Mouse (Mus musculus) limb, embryonic 12.5 days (tissue): ENCODE measurements at regions not wholly inside any gene's neighbourhood (a gene's known extent, or its start where the extent isn't known, plus 50 kb on each side); places are given as distances from the start of the nearest gene placed in this dataset.

ENCODE experiments used
- ATAC-seq: fragments of 200-750 bp; cut with Nextera tagmentation; 2 replicates; pipeline ENCODE4 v1.8.0; 2017; ENCODE audit warnings: low read depth, moderate TSS enrichment; ENCODE audit not compliant: insufficient number of reproducible peaks, insufficient read depth, low FRiP score, low TSS enrichment
- H3K27ac ChIP-seq: fragments of 300-500 bp; sonication (generic); 2 replicates; pipeline ENCODE4 v1.5.1; 2016; ENCODE audit warnings: mild to moderate bottlenecking, moderate library complexity
- H3K27me3 ChIP-seq: fragments of 300-500 bp; sonication (generic); 2 replicates; pipeline ENCODE4 v1.6.1; 2016; ENCODE audit warnings: mild to moderate bottlenecking, moderate library complexity
- H3K36me3 ChIP-seq: fragments of 300-500 bp; sonication (generic); 2 replicates; pipeline ENCODE4 v1.6.1; 2016; ENCODE audit warnings: mild to moderate bottlenecking, moderate library complexity
- H3K4me1 ChIP-seq: fragments of 300-500 bp; sonication (generic); replicated peaks from 2 replicates; pipeline ENCODE4 v1.6.1; 2016
- H3K4me2 ChIP-seq: fragments of 300-500 bp; sonication (generic); 2 replicates; pipeline ENCODE4 v1.6.1; 2016; ENCODE audit warnings: mild to moderate bottlenecking, moderate library complexity
- H3K4me3 ChIP-seq: fragments of 300-500 bp; sonication (generic); replicated peaks from 2 replicates; pipeline ENCODE4 v1.5.1; 2016; ENCODE audit warnings: mild to moderate bottlenecking
- H3K9ac ChIP-seq: fragments of 300-500 bp; sonication (generic); replicated peaks from 2 replicates; pipeline ENCODE4 v1.6.1; 2016; ENCODE audit warnings: mild to moderate bottlenecking, moderate library complexity
- H3K9me3 ChIP-seq: fragments of 300-500 bp; sonication (generic); 2 replicates; pipeline ENCODE4 v1.6.1; 2016; ENCODE audit warnings: mild to moderate bottlenecking, moderate library complexity
- WGBS: fragments of 180-500 bp; shearing (Covaris S2); methylation state at CpG from one replicate; pipeline ENCODE4 v1.1.7; 2016; 5-methylcytosine and 5-hydroxymethylcytosine counted together

DNA sequence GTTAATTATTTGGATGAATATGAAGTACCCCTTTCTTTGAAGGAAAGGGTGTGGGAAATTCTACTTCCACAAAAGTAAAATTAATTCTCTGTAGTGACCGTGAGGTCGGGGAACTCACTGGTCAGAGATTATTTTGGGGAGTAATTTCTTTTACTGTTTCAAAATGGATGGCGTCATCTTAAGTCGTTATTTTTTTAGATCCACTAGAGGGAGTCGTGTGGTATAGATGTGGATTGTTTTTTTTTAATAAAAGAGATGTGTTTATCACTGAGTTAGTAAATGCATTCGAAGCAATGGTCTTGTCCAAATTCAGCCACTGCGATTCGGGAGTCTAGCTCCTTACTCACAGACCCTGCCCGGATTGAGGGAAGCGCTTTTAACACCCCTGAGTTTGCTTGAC, 100.8 kb upstream of the Lsm14a start:
- no peak overlapping the region for H3K27ac ChIP-seq
- peaks cover 3% of the 10 kb centered on the region; the same call in 1 of the 2 replicates for H3K27me3 ChIP-seq
- no peak overlapping the region for H3K4me2 ChIP-seq
- no peaks in the 10 kb centered on the region for H3K36me3 ChIP-seq
- peaks cover 11% of the 10 kb centered on the region; the same call in 1 of the 2 replicates for H3K9me3 ChIP-seq
- no peaks in the 10 kb centered on the region for H3K4me1 ChIP-seq
- H3K9ac ChIP-seq = no peak overlapping the region
- H3K4me3 ChIP-seq = no peak overlapping the region
- no peak for ATAC-seq
- WGBS = 69% methylated on average over 10 of the region's 10 CpGs

DNA sequence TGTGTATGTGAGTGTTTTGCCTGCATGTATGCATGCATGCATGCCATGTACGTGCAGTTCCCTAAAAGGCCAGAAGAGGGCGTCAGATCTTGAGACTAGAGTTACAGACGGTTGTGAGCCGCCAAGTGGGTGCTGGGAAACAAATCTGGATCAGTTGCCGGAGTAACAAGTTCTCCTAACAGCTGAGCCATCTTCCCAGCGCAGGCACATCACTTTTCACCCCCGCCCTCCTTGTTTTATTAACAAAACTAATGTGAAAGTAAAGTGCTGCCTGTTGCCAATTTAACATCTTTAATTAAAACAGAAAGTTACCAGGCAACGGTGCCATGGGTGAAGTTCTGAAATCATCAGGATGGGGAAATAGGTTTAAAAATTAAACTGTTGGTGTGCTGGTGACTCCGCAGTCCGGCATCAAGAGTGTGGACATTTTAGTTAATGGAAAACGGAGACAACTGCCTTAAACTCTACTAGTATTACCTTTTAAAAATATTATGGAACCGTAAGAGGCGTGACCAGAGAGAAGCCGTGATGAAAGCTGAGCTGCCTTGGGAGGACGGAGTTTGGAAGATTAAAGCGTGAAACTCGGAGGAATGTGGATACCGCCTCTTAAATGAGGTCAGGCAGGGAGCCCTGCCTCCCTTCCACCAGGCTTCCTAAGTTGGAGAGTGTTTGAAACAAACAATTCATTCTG, 91.9 kb upstream of the Lsm14a start:
- no peak overlapping the region for H3K4me3 ChIP-seq
- no peak for ATAC-seq
- H3K4me2 ChIP-seq = no peak overlapping the region
- no peaks in the 10 kb centered on the region for H3K4me1 ChIP-seq
- peaks cover 11% of the 10 kb centered on the region; the same call in 1 of the 2 replicates for H3K9me3 ChIP-seq
- WGBS = 65% methylated on average over 18 of the region's 18 CpGs
- H3K27me3 ChIP-seq = no peaks in the 10 kb centered on the region
- no peak overlapping the region for H3K9ac ChIP-seq
- no peaks in the 10 kb centered on the region for H3K36me3 ChIP-seq
- no peak overlapping the region for H3K27ac ChIP-seq

- Histone ChIP-seq H3K4me1 (no peaks in the 10 kb centered on the region), H3K9ac (no peak overlapping the region), H3K4me2 (no peak overlapping the region), H3K4me3 (no peak overlapping the region), H3K36me3 (no peaks in the 10 kb centered on the region), H3K27me3 (no peaks in the 10 kb centered on the region), H3K9me3 (peaks cover 11% of the 10 kb centered on the region; the same call in 1 of the 2 replicates), H3K27ac (no peak overlapping the region)
- WGBS = 61% methylated on average over 9 of the region's 9 CpGs
- ATAC-seq = no peak
Observed at GRCm38 (mm10) chr7:34483368-34483767, 90.3 kb upstream of the Lsm14a start.

DNA sequence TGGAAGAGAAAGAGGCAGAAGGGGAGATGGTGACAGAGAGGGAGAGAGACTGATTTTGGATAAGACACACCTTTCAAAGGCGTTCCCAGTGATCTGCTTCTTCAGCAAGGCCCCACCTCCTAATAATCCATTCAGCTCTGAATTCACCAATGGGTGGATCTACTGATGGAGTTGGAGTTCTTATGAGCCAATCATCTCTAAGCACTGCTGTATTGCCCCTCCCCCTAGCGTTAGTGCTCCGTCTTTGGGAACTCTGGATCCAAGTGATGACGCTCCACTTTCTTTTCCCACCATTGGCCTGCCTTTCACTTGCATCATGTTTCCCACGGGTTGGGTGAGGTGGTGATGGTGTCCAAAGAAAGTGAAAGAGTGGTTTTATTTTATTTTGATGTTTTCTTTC, 87.7 kb upstream of the Lsm14a start:
- H3K4me3 ChIP-seq = no peak overlapping the region
- no peaks in the 10 kb centered on the region for H3K27me3 ChIP-seq
- H3K4me2 ChIP-seq = no peak overlapping the region
- no peak overlapping the region for H3K9ac ChIP-seq
- H3K36me3 ChIP-seq = no peaks in the 10 kb centered on the region
- H3K9me3 ChIP-seq = peaks cover 11% of the 10 kb centered on the region; the same call in 1 of the 2 replicates
- 67% methylated on average over 5 of the region's 5 CpGs for WGBS
- no peaks in the 10 kb centered on the region for H3K4me1 ChIP-seq
- ATAC-seq = no peak
- no peak overlapping the region for H3K27ac ChIP-seq

- Histone ChIP-seq H3K4me1 (peaks cover 5% of the 10 kb centered on the region; the same call in 1 of the 2 replicates), H3K9me3 (no peaks in the 10 kb centered on the region), H3K27me3 (no peaks in the 10 kb centered on the region), H3K4me2 (peak overlapping the region; percentile 42), H3K9ac (no peak overlapping the region), H3K27ac (no peak overlapping the region), H3K4me3 (0 out of 2 replicates have a peak overlapping the region, but pooled peaks have one; percentile 1), H3K36me3 (no peaks in the 10 kb centered on the region)
- ATAC-seq = no peak
- WGBS = 30% methylated on average over 14 of the region's 14 CpGs
Observed at GRCm38 (mm10) chr7:34471003-34471402, 77.9 kb upstream of the Lsm14a start.

DNA sequence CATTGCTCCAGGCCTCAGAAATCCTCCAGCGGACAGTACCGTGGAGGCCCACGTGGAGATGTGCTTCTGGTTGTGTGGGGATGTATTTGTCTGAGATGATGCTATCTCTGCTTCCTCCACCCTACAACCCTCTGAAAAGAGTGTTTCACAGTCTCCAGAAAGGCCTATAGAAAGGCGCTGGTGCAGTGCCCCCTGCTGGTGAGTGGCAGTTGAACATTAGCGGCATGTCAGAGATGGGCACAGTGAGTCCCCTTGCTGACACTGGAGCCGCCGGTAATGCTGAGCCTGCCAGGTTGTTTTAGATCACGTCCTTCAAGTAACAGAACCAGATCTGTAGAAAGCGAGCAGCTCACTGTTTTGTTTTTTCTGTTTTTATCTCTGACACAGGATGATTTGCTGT, 69.0 kb upstream of the Lsm14a start:
- Histone ChIP-seq H3K9me3 (no peaks in the 10 kb centered on the region), H3K4me1 (peaks cover 5% of the 10 kb centered on the region; the same call in 1 of the 2 replicates), H3K36me3 (no peaks in the 10 kb centered on the region), H3K4me3 (no peak overlapping the region), H3K4me2 (no peak overlapping the region), H3K27me3 (no peaks in the 10 kb centered on the region), H3K9ac (no peak overlapping the region), H3K27ac (no peak overlapping the region)
- 63% methylated on average over 9 of the region's 9 CpGs for WGBS
- ATAC-seq = no peak

DNA sequence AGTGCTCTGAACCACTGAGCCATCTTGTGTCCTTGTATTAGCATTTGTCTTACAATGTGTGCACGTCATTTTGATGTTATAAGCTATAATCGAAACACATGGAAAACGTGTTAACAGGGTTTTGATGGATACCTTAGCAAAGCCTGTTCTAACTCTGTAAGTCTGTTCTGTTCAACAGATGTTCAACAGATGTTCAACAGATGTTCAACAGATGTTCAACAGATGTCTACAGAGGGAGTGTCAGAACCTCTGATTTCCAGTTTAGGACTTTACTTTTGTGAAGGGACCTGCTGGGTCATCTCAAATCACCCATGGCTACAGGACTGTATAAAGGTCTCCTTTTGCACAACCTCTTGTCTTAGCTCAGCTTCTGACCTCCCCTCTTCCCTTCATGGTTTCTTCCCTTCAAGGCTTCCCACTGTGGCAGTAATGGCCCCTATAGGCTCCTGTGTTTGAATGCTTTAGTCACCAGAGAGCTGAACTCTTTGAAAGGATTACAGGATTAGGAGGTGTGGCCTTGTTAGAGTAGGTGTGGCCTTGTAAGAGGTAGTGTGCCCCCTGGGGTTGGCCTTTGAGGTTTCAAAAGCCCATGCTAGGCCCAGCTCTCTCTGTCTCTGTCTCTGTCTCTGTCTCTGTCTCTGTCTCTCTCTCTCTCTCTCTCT, 66.8 kb upstream of the Lsm14a start:
- no peak for ATAC-seq
- Histone ChIP-seq H3K27ac (no peak overlapping the region), H3K4me2 (no peak overlapping the region), H3K27me3 (no peaks in the 10 kb centered on the region), H3K9me3 (no peaks in the 10 kb centered on the region), H3K9ac (no peak overlapping the region), H3K4me1 (peaks cover 5% of the 10 kb centered on the region; the same call in 1 of the 2 replicates), H3K36me3 (no peaks in the 10 kb centered on the region), H3K4me3 (no peak overlapping the region)
- WGBS = 36% methylated on average over 3 of the region's 3 CpGs

- 86% methylated on average over 4 of the region's 4 CpGs for WGBS
- Histone ChIP-seq H3K36me3 (no peaks in the 10 kb centered on the region), H3K27ac (no peak overlapping the region), H3K27me3 (no peaks in the 10 kb centered on the region), H3K4me2 (no peak overlapping the region), H3K4me3 (no peak overlapping the region), H3K9ac (no peak overlapping the region), H3K4me1 (no peaks in the 10 kb centered on the region), H3K9me3 (peaks cover 4% of the 10 kb centered on the region; the same call in 1 of the 2 replicates)
- ATAC-seq = no peak
Observed at GRCm38 (mm10) chr7:34458851-34459250, 65.7 kb upstream of the Lsm14a start.

- no peak overlapping the region for H3K4me3 ChIP-seq
- no peak for ATAC-seq
- H3K27me3 ChIP-seq = no peaks in the 10 kb centered on the region
- H3K27ac ChIP-seq = no peak overlapping the region
- H3K9me3 ChIP-seq = peaks cover 9% of the 10 kb centered on the region
- no peak overlapping the region for H3K4me2 ChIP-seq
- no peak overlapping the region for H3K9ac ChIP-seq
- H3K4me1 ChIP-seq = peaks cover 4% of the 10 kb centered on the region; the same call in 1 of the 2 replicates
- WGBS = 90% methylated on average over 2 of the region's 2 CpGs
- H3K36me3 ChIP-seq = no peaks in the 10 kb centered on the region
Observed at GRCm38 (mm10) chr7:34448364-34448763, 55.2 kb upstream of the Lsm14a start.

GRCm38 (mm10) chr7:34444263-34444662, 51.1 kb upstream of the Lsm14a start:
- H3K9me3 ChIP-seq = no peaks in the 10 kb centered on the region

More at GRCm38 (mm10) chr7:34444263-34444662, 51.1 kb upstream of the Lsm14a start:
- no peaks in the 10 kb centered on the region for H3K27me3 ChIP-seq
- H3K36me3 ChIP-seq = no peaks in the 10 kb centered on the region
- no peak overlapping the region for H3K4me2 ChIP-seq
- no peak for ATAC-seq
- no peak overlapping the region for H3K9ac ChIP-seq
- 64% methylated on average over 17 of the region's 17 CpGs for WGBS
- H3K4me1 ChIP-seq = no peaks in the 10 kb centered on the region
- H3K4me3 ChIP-seq = no peak overlapping the region
- H3K27ac ChIP-seq = no peak overlapping the region
